Mouse (Mus musculus): ENCODE data around the gene Pnma1.

- TF ChIP-seq CTCF (conservative IDR thresholded peaks at IDR 0.05 in 1 of 2, IDR thresholded peaks at IDR 0.05 in 1 of 2; ENCODE audit: low read depth in 2 of 2, low read length in 2 of 2) = no peak
- TF ChIP-seq UBTF (IDR thresholded peaks at IDR 0.05; ENCODE audit: low read depth, low read length) = no peak
- no peak for TF ChIP-seq PAX5 (IDR thresholded peaks at IDR 0.05; ENCODE audit: low read length)
- TF ChIP-seq SIN3A (IDR thresholded peaks at IDR 0.05; ENCODE audit: low read length) = no peak
- TF ChIP-seq MYC (IDR thresholded peaks at IDR 0.05; ENCODE audit: low read depth, low read length) = no peak
- TF ChIP-seq ZC3H11A (IDR thresholded peaks at IDR 0.05; ENCODE audit: low read depth, low read length) = no peak
- TF ChIP-seq POLR2A (IDR thresholded peaks at IDR 0.05; ENCODE audit: low read depth, low read length) = no peak
- TF ChIP-seq IRF4 (IDR thresholded peaks at IDR 0.05; ENCODE audit: low read depth, low read length) = no peak
- no peak for TF ChIP-seq GABPA (IDR thresholded peaks at IDR 0.05; ENCODE audit: insufficient replicate concordance, low read depth, low read length)
- no peak for TF ChIP-seq KAT2A (IDR thresholded peaks at IDR 0.05; ENCODE audit: insufficient replicate concordance, low read length)
- TF ChIP-seq EP300 (IDR thresholded peaks at IDR 0.05; ENCODE audit: low read length) = no peak
- TF ChIP-seq CHD2 (IDR thresholded peaks at IDR 0.05; ENCODE audit: low read length) = no peak
- no peak for TF ChIP-seq POLR2AphosphoS2 (IDR thresholded peaks at IDR 0.05; ENCODE audit: low read depth, low read length)
Measured at GRCm38 (mm10) chr12:84129931-84130330, 18.4 kb downstream of the Pnma1 start.

Data from CH12.LX (cell line).